Mouse (Mus musculus): ENCODE results near the gene Samd4b.

The Samd4b gene

GRCm38 (mm10) chr7:28356981-28357380, 241.0 kb downstream of the Samd4b start:
- DNase-seq (ENCODE audit: low spot score in 2 of 2) = no peak

- DNase-seq (ENCODE audit: low spot score in 2 of 2) = no peak
Observed at GRCm38 (mm10) chr7:28355221-28355620, 242.7 kb downstream of the Samd4b start.

GRCm38 (mm10) chr7:28354596-28354995, 243.3 kb downstream of the Samd4b start:
- no peak for DNase-seq (ENCODE audit: low spot score in 2 of 2)

GRCm38 (mm10) chr7:28354113-28354581, 243.8 kb downstream of the Samd4b start:
- no peak for DNase-seq (ENCODE audit: low spot score in 2 of 2)

- DNase-seq (ENCODE audit: low spot score in 2 of 2) = no peak
Observed at GRCm38 (mm10) chr7:28353267-28353666, 244.7 kb downstream of the Samd4b start.

GRCm38 (mm10) chr7:28351676-28352191, 246.2 kb downstream of the Samd4b start:
- DNase-seq (ENCODE audit: low spot score in 2 of 2) = no peak

- peak; percentile 94 to 98 for DNase-seq (ENCODE audit: low spot score in 2 of 2)
Observed at GRCm38 (mm10) chr7:28350155-28350883, 247.6 kb downstream of the Samd4b start, which contains the start of gene Rps16. TSS of gene Rps16 (plus strand) at chr7:28350652.

All from frontal cortex, postnatal 10 days (tissue).